Mouse (Mus musculus): Measurements from ENCODE around the gene Jmy.
"Not testable (repeated sequence)": the region's sequence is repeated elsewhere in the genome, so short reads cannot be mapped to it uniquely, and the experiment has no call there.

DNA sequence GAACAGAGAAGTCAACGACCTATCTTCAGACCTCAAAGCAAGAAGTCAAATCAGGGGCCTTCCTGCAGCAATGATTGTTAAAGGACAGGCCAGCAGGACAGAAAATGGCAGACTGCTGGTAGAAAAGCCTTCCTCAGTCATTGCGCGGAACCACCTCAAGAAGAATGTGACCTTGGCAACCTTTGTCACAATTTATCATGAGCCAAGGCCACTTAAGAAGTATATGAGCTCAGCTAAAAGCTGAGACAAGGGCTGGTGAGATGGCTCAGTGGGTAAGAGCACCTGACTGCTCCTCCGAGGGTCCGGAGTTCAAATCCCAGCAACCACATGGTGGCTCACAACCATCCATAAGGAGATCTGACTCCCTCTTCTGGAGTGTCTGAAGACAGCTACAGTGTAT lies 7.3 kb upstream of the Jmy start:
- TF ChIP-seq CTCF (IDR thresholded peaks at IDR 0.05; ENCODE audit: low read depth, low read length); POLR2A (IDR thresholded peaks at IDR 0.05; ENCODE audit: insufficient read depth, low read length): not testable (repeated sequence)
